Mouse (Mus musculus) lung, postnatal 25 days (tissue): Measurements from ENCODE around the gene Ucp3.
"Not testable (repeated sequence)": the region's sequence is repeated elsewhere in the genome, so short reads cannot be mapped to it uniquely, and the experiment has no call there.

ENCODE experiments used
- DNase-seq: peaks from one replicate; pipeline ENCODE4 v3.0.0; 2022; ENCODE audit warnings: low spot score

Ucp3 gene

DNA sequence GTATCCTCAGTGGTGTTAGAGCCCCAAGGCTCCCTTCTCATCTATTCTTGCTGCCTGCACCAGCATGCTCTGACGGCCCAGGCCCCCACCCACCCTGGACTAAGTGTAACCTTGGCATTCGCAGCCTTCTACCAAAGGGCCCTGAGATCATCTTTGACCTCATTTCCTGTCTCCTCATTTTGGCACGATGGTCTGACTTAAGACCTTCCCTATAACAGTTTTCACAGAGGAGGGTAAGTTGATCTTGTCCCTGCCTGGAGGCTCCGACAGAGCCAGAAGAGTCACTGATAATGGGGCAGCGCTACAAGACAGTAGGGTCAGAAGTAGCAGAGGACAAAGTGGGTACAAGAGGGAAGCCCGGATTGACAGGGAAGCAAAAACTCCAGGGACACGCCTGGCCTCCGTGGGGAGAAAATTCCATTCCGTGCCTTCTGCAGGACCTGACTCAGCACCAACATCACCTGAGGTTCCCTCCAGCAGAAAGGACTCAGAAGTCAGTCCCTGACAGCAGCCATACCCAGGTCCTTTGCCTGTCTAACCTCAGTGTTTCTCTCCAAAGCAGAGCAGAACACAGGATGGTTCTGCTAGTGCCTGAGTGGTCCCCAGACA is 1.2 kb downstream of the Ucp3 start:
- no peak for DNase-seq

DNA sequence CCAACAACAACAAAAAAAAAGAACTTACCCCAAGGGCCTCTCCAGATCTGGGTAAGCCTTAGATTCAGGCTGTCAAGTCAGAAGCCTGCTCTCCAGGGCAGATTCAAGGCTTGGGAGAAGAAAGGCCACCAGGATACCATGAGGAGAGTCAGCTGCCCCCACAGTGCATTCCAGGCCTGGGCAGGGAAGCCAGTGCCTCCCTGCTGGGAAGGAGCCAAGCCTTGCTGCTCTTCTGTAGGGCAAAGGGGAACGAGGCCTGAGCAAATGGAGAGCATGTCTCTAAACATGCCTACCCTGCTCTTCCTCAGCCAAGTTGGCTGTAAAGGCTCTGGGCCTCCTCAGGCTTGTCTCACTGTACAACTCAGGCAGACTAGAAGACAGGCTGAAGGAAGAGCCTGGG is 1.9 kb downstream of the Ucp3 start:
- peak; percentile 37 for DNase-seq

DNA sequence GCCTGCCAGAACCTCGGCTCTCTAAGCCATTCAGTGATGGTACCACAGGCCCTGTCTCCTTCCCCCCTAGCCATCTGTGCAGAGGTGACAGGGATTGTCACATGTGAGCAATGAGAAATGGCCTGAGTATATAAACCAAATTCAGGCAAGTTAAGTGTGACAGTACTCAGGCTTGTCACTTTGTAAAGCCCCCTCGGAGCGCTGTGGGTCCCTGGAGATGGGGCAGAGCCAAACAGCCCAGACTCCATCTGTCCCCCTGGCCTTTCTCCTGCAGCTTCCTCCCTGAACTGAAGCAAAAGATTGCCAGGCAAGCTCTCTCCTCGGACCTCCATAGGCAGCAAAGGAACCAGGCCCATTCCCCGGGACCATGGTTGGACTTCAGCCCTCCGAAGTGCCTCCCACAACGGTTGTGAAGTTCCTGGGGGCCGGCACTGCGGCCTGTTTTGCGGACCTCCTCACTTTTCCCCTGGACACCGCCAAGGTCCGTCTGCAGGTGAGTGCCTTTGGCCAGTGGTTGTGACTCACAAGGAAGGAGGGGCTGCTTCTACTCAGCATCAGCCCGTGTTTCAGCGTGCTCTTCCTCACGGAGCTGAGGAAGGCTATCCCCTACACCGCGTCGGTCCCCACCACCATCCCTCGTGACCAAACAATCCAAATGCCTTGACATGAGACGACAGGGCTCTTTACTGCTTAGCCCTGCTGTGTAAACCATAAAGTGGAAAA is 6.5 kb downstream of the Ucp3 start:
- DNase-seq: no peak

DNA sequence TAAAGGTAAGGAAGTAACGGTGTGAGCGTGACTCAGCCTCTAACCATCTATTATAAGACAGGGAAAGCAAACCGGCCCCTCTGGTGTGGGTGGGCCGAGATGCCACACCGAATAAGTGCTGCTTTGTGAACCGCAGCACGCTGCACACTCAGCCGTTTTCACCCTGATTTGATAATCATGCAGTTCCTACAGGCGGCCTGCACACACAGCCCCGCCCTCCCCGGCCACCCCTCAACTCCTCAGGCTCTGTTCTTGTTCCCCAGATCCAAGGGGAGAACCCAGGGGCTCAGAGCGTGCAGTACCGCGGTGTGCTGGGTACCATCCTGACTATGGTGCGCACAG is 7.0 kb downstream of the Ucp3 start:
- DNase-seq: no peak

DNA sequence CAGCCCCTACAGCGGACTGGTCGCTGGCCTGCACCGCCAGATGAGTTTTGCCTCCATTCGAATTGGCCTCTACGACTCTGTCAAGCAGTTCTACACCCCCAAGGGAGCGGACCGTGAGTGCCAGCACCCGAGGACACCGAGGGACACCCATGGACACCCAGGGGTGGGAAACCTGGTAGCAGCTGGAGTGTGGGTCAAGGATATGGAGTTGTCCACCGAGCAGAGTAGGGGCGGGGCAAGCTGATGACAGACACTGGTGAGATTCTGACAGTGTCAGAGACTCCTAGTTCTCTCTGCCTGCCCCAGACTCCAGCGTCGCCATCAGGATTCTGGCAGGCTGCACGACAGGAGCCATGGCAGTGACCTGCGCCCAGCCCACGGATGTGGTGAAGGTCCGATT is 7.4 kb downstream of the Ucp3 start:
- no peak for DNase-seq

DNA sequence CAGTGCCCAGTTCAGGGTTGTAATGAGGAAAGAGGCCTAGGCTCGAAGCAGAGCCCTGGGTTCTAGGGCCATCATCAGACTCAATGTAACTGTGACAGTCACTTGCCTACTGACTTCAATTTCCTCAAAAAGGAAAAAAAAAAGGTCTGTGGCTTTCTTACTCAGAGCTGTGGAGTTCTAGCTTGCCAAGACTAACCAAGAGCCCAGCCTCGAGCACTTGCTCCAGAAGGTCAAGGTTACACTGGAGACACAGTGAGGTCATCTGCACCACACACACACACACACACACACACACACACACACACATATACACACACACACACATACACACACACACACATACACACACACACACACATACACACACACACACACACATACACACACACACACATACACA is 9.3 kb downstream of the Ucp3 start:
- DNase-seq: not testable (repeated sequence)

DNA sequence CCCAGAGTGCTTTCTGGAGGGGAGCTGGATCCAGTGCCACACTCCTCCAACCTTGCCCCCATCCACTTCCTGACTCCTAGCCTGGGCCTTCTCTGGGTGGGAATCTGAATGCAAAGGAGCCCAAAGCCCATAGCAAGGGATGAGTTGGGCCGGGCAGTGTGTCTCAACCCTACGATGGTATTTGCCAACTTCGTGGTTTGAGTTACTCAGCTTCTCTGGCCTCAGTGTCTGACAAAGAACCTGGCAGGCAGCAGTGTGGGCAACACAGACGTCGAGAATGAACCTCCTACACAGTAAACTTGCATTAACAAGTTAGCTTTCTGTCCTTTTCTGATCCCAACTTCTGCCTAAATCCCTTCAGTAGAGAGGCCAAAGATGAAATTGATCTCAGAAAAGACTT is 11.7 kb downstream of the Ucp3 start:
- no peak for DNase-seq

DNA sequence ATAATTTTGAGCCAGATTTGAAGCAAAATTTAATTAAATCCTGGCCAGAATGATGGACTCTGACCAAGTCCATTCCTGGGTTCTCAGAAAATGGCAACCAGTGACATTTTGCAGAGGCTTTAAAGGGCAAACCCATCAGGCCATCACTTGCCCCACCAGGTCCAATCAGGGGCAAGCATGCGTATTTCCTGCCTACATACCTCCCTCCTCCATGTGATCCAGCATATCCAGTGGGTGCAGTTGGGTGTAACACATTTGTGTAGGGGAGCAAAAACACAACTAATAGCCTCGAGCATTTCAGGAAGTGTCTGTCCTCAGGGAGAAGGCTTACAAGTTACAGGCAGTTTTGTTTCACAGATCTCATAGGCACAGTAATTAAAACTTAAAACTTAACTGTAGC is 14.5 kb downstream of the Ucp3 start:
- DNase-seq: no peak

DNA sequence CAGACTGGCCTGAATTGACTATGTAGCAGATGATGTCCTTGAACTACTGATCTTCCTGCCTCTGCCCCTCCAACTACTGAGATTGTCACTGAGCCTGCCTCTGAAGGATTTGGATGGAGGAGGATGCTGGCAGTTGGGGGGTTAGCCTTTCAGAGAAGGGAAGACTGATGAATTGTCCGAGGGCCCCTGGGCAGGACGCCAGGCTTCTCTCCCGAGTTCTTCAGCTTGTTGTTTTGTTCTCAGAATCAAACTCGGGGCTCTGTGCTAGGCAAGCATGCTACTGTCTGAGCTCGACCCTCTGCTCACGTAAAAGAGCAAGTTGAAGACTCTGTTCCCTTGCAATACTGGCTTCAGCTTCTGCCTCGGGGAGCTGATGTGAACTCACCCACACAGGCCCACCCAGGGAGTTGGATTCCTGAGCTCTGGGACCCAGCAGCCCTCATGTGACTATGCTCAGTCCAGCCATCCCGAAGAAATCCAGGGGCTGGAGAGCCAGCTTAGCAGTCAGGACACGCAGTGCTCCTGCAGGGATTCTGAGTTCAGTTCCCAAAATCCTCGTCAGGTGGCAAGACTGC is 15.8 kb downstream of the Ucp3 start:
- DNase-seq: no peak

DNA sequence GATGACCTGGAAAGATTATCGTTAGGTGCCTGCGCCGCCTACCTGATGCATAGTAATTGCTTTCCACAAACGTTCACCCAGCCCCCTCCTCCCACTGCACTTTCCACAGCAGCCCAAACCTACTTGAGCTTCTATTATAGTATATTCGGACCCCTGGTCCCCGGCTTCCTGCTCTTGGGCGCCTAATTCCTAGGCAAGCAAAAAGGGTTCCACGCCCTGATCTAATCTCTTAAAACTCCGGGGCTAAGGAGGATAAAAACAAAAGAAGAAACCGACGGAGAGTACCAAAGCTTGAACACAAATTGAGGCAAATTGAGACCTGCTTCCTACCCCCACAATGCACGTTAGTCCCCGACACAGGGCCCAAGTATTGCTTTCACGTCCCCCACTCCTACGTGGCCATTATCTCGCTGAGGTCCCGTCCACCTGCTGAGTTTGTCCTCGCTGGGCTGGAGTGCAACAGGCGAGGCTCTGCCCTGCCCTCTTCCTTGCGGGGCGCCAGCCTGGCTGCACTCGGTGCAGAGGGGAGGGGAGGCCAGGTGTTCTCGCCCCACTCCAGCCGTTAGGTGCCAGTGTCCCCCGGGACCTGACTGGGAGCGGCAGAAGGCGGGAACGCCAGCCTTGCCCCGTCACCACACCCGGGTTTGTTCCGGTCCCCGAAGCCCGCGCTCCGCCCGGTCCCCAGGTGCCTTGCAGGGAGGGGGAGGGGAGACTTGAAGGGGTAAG is 19.8 kb downstream of the Ucp3 start:
- DNase-seq: no peak

DNA sequence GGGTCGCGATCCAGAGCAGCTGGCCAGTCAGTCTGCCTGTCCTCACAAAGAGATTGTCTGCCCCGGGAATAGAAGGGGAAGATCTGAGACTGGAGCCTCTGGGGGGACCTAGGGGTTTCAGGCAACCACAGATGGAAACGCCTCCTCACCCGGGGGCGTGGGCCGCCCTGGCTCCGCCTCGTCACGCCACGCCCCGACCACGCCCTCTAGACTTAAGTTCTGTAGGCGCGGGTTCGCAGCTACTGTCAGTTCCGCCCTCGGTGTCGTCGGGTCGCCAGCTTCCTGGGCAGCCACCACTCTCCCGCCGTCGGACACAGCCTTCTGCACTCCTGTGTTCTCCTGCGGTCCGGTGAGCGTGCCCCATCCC is 20.3 kb downstream of the Ucp3 start, which contains the start of gene Ucp2:
Ucp2 (plus strand) TSS at position 221 of the 367 bp plus-strand sequence.
- DNase-seq: peak; percentile 95

DNA sequence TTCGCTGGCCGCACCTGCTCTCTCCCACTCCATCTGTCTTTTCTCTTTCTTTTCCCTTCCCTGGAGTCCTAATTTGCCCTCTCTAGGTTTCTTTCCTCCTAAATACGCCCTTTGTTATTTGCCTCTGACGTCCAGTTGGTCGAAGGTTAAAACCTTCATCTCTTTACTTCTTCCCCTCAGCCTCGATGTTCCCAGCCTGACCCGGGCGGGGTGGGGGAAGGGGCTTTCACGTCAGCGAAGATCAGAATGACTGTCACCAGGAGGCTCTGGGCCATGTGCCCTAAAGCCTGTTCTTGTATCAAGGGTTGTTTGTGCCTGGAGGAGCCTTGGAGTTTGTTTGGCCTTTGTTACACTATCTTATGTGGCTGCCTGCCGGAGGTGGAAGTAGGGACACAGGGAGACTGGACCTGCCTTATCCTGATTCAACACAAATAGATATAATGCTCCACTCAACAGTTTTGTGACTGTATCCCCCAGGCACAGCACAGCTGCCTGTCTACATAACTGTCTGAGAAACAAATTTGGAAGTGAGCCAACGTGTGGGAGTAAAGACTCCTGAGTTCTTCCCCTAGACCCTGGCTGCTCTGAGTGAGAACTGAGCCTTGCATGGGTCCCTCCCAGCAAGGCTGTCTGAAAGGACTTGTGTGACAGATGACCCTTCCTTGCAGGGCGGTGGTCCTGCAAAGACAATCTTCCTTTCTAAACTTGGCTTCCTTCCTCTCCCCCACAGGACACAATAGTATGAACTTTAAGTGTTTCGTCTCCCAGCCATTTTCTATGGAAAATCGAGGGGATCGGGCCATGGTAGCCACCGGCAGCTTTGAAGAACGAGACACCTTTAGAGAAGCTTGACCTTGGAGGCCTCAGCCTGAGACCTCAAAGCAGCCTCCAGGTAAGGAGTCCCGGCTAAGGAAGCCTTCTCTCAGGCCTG is 21.0 kb downstream of the Ucp3 start:
- DNase-seq: peak; percentile 65

DNA sequence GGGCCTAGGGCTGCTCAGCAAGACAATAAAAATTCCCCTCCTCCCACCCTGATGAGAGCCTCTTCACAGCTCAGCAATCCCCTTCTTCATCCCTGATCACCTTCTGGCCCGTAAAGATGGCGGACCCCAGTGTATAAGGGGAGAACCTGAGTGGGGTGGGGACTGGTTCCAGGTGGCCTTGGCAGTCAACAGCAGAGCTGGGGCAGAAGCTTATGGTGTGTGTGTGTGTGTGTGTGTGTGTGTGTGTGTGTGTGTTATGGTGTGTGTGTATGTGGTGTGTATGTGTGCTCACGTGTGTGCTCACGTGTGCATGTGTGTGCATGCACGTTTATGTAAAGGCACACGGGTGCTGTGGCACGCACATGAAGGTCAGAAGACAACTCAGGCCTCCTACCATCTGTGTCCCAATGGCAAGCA is 21.6 kb downstream of the Ucp3 start:
- no peak for DNase-seq

DNA sequence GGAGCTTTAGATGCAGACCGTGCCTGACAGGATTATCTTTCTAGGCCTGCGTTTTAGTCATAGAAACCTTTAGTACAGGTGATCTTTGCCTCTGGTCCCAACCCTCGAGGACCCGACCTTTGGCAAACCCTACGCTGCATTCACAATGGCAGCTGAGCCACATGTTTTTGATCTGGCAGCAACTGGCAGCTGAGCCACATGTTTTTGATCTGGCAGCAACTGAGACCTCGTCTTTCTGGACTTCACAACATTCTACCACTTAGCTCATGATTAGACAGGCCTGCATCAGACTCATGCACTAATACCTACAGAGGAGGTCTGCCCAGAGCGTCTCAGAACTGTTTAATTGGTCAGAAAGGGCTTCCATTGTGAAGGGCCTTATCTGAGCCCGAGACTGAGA is 22.3 kb downstream of the Ucp3 start:
- no peak for DNase-seq

DNA sequence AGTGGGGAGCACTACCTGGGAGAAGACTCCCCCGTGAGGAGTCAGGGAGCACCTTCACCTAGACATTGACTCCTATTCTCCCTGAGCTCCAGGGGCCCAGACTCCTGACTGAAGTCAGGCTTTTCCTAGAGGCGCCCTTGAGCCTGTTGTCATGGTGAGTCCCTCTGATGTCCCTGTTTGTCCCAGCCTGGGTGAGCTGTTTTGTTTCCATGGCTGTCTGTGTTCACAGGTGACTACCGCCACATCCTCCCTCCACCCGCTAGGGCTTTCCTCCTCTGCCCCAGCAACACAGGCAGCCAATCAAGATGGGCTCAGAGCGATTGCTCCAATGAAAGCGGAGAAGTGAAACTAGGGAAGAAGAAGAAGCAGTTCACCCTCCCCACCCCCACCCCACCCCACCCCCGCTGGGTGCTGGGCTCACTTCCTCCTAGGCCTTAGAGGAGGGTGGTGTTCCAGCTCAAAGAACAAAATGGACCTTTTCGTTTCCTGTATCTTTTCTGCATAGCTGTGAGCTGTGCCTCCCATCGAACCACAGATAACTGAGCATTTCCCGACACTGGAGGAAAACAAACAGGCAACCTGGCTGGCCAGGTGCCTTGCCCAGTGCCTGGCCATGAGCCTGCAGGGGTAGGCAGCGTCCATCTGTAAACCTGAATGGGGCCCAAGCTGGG is 22.9 kb downstream of the Ucp3 start:
- peak; percentile 96 for DNase-seq

DNA sequence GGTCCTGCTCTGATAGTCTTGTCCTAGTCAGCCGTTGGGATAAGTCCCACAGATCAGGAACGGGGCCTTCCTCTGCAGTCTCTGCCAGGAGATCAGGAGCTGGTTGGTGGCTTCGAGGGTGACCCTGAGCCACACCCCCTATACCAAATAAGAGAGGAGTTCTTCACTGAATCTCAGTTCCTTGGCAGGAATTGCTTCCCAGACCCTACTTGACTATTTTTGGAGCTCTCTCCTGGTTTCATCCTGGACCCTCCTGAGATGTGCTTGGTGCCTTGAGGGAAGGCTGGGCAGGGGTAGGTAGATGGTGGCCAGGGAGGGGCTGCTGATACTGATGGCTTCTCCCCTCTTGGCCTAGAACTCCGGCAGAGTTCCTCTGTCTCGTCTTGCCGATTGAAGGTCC is 23.6 kb downstream of the Ucp3 start:
- DNase-seq: no peak

DNA sequence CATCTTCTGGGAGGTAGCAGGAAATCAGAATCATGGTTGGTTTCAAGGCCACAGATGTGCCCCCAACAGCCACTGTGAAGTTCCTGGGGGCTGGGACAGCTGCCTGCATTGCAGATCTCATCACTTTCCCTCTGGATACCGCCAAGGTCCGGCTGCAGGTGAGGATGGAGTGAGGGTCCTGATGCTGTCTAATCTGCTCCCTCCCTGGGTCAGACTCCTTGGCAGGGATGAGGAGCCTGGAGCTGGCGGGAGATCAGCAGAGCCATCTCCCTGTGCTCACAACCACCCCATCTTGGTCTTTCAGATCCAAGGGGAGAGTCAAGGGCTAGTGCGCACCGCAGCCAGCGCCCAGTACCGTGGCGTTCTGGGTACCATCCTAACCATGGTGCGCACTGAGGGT is 24.0 kb downstream of the Ucp3 start:
- no peak for DNase-seq

DNA sequence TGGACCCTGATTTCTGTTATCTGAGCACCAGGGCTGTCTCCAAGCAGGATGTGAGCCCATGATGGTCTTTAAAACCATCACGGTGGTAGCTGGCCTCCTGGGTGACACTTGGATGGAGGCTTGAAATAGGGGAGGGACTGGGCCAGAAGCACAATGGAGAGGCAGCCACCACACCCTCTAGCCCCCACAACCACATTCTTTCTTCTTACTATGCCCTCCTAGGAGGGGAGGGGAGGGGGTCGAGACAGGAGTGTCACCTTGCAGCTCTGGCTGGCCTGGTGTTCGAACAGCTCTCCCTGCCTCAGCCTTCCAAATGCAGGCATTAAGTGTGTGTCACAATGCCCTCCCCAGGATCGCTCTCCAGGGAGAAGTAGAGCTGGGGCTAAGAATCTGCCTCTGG is 24.6 kb downstream of the Ucp3 start:
- no peak for DNase-seq

DNA sequence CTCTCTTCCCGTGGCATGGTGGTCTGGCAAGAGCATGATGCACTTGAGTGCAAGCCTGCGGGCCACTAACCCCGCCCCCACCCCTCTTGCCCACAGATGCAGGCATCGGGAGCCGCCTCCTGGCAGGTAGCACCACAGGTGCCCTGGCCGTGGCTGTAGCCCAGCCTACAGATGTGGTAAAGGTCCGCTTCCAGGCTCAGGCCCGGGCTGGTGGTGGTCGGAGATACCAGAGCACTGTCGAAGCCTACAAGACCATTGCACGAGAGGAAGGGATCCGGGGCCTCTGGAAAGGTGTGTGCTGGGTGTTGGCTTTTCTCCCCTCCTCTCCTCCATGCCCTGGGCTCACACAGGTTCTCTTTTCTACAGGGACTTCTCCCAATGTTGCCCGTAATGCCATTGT is 25.2 kb downstream of the Ucp3 start:
- DNase-seq: no peak

DNA sequence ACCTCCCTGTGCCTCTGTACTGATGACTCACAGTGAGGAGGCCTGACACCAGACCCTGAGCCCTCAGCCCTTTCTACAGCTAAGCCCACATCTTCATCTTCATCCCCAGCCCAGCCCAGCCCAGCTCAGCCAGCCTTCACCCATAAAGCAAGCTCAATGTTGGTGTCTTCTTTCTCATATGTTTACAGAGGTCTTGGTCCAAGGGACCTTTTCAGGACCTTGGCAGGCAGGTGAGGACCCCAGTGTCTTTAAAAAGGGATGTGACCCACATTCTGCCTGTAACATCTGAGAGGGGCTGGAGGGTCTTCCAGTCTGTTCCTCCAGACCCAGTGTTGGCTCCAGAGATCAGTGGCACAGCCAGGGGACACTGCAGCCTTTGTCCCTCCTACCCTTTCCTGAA is 26.7 kb downstream of the Ucp3 start:
- no peak for DNase-seq

DNA sequence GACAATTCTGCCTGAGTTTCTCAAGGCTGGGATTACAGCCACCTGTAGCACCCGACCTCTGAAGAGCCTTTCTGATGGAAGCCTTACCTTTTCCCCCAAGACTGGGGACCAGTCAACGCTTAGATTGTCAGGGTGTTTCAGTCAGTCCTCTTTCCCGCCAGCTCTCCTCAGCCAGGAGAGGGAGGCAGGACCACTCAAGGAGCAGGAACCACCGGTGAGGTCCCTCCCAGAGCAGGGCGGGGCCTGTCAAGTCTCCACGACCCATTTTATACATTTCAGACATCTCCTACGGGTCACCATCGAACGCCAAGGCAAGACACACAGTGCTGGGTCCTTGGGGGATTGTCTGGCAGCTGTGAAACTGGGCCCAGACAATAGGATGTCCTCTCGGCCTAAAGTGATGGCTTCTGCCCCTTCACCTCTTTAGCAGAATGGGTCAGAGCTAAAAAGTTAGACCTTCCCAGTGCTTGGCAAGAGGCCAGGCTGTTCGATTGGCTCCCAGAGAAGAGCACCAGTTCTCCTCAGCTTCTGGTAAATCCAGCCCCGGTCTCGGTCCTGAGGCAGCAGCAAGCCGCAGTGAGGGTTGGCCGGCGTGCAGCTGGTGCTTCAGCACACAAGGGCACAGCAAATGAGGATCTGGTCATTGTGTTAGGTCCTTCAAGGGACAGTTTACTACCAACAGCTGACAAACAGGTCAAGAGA is 27.6 kb downstream of the Ucp3 start:
- DNase-seq: no peak
